Mouse (Mus musculus) limb, embryonic 14.5 days (tissue): ENCODE measurements around the gene H2-M10.2. TPM values are rescaled to one million over a fixed set of nuclear protein-coding genes. Genes with fewer than 3 reads are reported as not detected.

ENCODE experiments used
- polyA plus RNA-seq, 2 experiments: library from polyadenylated mRNA; depleted of rRNA in 1 of 2; stranded (reverse) in 1 of 2; unstranded in 1 of 2; fragments of >200 nt; fragmentation: Nextera tagmentation in 1 of 2; extraction: Ambion mirVana in 1 of 2; gene quantifications; 2 replicates each; pipeline versions ENCODE4 v1.2.1 to v1.2.3; 2012 to 2014

H2-M10.2 gene
- polyA plus RNA-seq, 2 experiments: not detected

Other genes starting within 250 kb of the H2-M10.2 start
- gene H2-T22, start 243.7 kb downstream of the H2-M10.2 start, polyA plus RNA-seq (2012; rRNA removed): 27.4 and 29.0 TPM in 2 replicates
- 23.4 and 26.6 TPM in 2 replicates for gene H2-T22, start 243.7 kb downstream of the H2-M10.2 start, polyA plus RNA-seq (2014; fragmentation: Nextera tagmentation; extraction: Ambion mirVana)
- not detected in 2 replicates for gene Gm6034, start 243.5 kb downstream of the H2-M10.2 start, polyA plus RNA-seq (2012; rRNA removed)
- gene Gm6034, start 243.5 kb downstream of the H2-M10.2 start, polyA plus RNA-seq (2014; fragmentation: Nextera tagmentation; extraction: Ambion mirVana): not detected in 2 replicates
- 0.12 and 0.21 TPM in 2 replicates for gene Gm11127, start 228.1 kb downstream of the H2-M10.2 start, polyA plus RNA-seq (2012; rRNA removed)
- not detected in 2 replicates for gene Gm11127, start 228.1 kb downstream of the H2-M10.2 start, polyA plus RNA-seq (2014; fragmentation: Nextera tagmentation; extraction: Ambion mirVana)
- gene Gm19684, start 164.8 kb downstream of the H2-M10.2 start, polyA plus RNA-seq (2012; rRNA removed): not detected in 2 replicates
- gene Gm19684, start 164.8 kb downstream of the H2-M10.2 start, polyA plus RNA-seq (2014; fragmentation: Nextera tagmentation; extraction: Ambion mirVana): not detected in 2 replicates
- not detected in 2 replicates for gene Gm7030, start 157.1 kb downstream of the H2-M10.2 start, polyA plus RNA-seq (2012; rRNA removed)
- not detected in 2 replicates for gene Gm7030, start 157.1 kb downstream of the H2-M10.2 start, polyA plus RNA-seq (2014; fragmentation: Nextera tagmentation; extraction: Ambion mirVana)
- 0.05 TPM in 1 of 2 replicates, not detected in the other for gene Gm8909, start 118.0 kb downstream of the H2-M10.2 start, polyA plus RNA-seq (2012; rRNA removed)
- gene Gm8909, start 118.0 kb downstream of the H2-M10.2 start, polyA plus RNA-seq (2014; fragmentation: Nextera tagmentation; extraction: Ambion mirVana): not detected in 2 replicates
- gene H2-T3, start 96.2 kb downstream of the H2-M10.2 start, polyA plus RNA-seq (2012; rRNA removed): 0.09 TPM in 1 of 2 replicates, not detected in the other
- gene H2-T3, start 96.2 kb downstream of the H2-M10.2 start, polyA plus RNA-seq (2014; fragmentation: Nextera tagmentation; extraction: Ambion mirVana): not detected in 2 replicates
- 73.2 and 87.5 TPM in 2 replicates for gene Rpp21, start 28.4 kb downstream of the H2-M10.2 start, polyA plus RNA-seq (2012; rRNA removed)
- 113 and 123 TPM in 2 replicates for gene Rpp21, start 28.4 kb downstream of the H2-M10.2 start, polyA plus RNA-seq (2014; fragmentation: Nextera tagmentation; extraction: Ambion mirVana)
- gene Trim39, start 14.2 kb downstream of the H2-M10.2 start, polyA plus RNA-seq (2012; rRNA removed): 42.6 and 44.6 TPM in 2 replicates
- gene Trim39, start 14.2 kb downstream of the H2-M10.2 start, polyA plus RNA-seq (2014; fragmentation: Nextera tagmentation; extraction: Ambion mirVana): 14.5 and 16.9 TPM in 2 replicates
- gene H2-M10.1, start 39.7 kb upstream of the H2-M10.2 start, polyA plus RNA-seq (2012; rRNA removed): not detected in 2 replicates
- gene H2-M10.1, start 39.7 kb upstream of the H2-M10.2 start, polyA plus RNA-seq (2014; fragmentation: Nextera tagmentation; extraction: Ambion mirVana): not detected in 2 replicates
- gene H2-M10.3, start 81.9 kb upstream of the H2-M10.2 start, polyA plus RNA-seq (2012; rRNA removed): not detected in 2 replicates
- not detected in 2 replicates for gene H2-M10.3, start 81.9 kb upstream of the H2-M10.2 start, polyA plus RNA-seq (2014; fragmentation: Nextera tagmentation; extraction: Ambion mirVana)
- not detected in 2 replicates for gene H2-M10.4, start 175.8 kb upstream of the H2-M10.2 start, polyA plus RNA-seq (2012; rRNA removed)
- not detected in 2 replicates for gene H2-M10.4, start 175.8 kb upstream of the H2-M10.2 start, polyA plus RNA-seq (2014; fragmentation: Nextera tagmentation; extraction: Ambion mirVana)